Mouse (Mus musculus) adrenal gland, postnatal 36 days (tissue): ENCODE results near the gene Tns1. TPM values are rescaled to one million over a fixed set of nuclear protein-coding genes. Genes with fewer than 3 reads are reported as not detected.
A peak's percentile ranks its signal among the peaks of the same experiment; 100 is the strongest.
"Not testable (repeated sequence)": the region's sequence is repeated elsewhere in the genome, so short reads cannot be mapped to it uniquely, and the experiment has no call there.

Source experiments
- DNase-seq, 2 experiments: peaks; one replicate each; pipeline ENCODE4 v3.0.0; 2021; ENCODE audit warnings: mixed read lengths in 1 of 2
- long read RNA-seq, 2 experiments: library from polyadenylated mRNA; stranded (forward); transcript quantifications; one replicate each; pipeline ENCODE4 v2.0.0; 2021; ENCODE audit warnings: borderline sequencing depth in 2 of 2
- total RNA-seq, 2 experiments: library from RNA; stranded (reverse); gene quantifications; 2 replicates each; pipeline ENCODE4 v1.2.3; 2021

Tns1 gene
- 100 to 1,000 TPM; 404 to 411 TPM for total RNA-seq
- long read RNA-seq, experiment 1, partial matches to known transcripts: 17 of 73 reads
- long read RNA-seq, experiment 1, other reads (novel, unspliced or antisense): 56 of 73 reads
- long read RNA-seq, experiment 2, full-length matches to known transcripts: 1 of 38 reads
- long read RNA-seq, experiment 2, partial matches to known transcripts: 2 of 38 reads
- long read RNA-seq, experiment 2, other reads (novel, unspliced or antisense): 35 of 38 reads

GRCm38 (mm10) chr1:74124021-74124981, at the start of gene Tns1:
TSS of gene Tns1 (minus strand) at chr1:74124449.
- peak; percentile 77 to 83 for DNase-seq

GRCm38 (mm10) chr1:74172722-74173121, 48.5 kb upstream of the Tns1 start:
- DNase-seq: no peak

- DNase-seq: no peak
Observed at GRCm38 (mm10) chr1:74169721-74170120, 45.5 kb upstream of the Tns1 start.

DNA sequence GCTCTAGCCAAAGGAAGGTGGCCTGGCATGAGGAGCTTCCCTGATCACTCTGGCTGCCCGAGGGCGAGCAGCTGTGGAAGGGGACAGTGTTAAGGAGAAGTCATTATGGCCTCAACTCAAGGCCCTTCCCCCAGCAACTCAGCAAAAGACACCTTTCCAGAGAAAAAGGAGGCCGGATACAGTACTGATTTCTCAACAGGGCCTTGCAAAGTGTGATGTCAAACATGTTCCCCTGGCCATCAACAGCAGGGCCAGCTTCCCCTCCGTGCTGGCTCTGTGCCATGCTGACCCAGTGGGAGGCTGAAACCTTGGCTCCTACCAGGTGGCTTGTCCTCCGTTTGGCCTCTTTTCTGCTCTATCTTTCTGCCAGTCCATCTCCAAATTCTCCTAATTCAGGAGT, 42.9 kb upstream of the Tns1 start:
- DNase-seq: no peak

DNA sequence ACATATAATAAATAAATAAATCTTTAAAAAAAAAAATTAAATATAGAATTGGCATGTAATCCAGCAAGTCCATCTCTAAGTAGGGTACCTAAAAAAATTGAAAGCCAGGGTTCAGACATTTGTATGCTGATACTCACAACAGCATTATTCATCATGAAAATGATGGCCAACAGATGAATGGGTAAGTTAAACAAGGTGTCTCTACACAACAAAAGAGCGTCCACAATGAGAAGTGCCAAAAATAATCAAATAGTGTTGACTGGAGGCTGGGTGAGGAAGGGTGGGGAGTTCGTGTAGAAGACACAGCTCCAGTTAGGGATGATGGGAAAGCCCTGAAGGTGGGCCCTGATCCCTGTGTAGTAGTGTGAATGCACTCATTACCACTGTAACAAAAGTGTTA, 35.8 kb upstream of the Tns1 start:
- DNase-seq: no peak

- DNase-seq: not testable (repeated sequence)
Observed at GRCm38 (mm10) chr1:74159613-74160012, 35.4 kb upstream of the Tns1 start.

GRCm38 (mm10) chr1:74156381-74156910, 32.2 kb upstream of the Tns1 start:
- no peak for DNase-seq

DNA sequence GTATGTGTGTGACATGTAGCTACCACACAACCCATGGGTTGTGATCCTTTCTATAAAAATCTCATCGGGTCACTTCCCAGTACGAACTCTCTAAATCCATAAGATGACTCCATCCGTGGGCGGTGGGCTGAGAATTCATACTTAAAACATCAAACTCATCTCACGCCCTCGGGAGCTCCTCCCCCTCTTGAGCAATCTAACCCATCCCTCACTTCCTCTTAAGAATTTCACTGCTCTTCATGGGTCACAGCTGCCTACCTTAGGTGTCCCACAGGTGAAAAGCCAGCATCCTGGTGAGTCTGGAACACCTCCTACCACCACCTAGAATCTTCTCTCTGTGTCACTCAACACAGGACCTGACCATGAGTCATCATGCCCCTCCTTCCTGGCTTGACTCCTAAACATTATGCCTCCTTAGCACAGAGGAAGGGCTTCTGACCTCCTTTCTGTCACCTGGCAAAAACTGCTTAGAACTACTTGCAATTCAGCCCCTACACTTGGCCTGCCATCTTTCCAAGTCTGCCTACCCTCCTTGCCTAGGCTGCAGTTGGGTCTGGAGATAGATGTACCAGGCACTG, 31.3 kb upstream of the Tns1 start:
- DNase-seq: no peak

GRCm38 (mm10) chr1:74153461-74154184, 29.4 kb upstream of the Tns1 start, which contains the start of gene Cxcr2:
TSS of gene Cxcr2 (plus strand) at chr1:74153989.
- DNase-seq: no peak

DNA sequence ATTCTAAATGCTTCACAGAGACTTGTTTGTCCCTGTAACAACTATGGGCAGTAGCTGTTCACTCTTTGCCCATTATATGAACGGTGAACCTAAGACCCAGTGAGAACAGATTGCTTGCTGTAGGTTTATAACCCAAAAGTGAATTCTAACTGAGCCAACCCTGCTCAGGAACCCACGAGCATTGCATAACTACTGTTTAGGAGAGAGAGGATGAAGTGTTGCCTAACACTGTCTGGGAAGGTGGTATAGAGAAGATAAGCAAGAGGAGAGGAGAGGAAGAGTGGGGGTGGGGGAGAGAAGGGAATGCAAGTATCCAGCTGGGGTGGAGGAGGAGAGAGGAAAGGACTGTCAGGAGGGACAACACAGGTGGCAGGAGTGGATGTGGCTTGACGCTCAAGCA, 26.8 kb upstream of the Tns1 start:
- no peak for DNase-seq

DNA sequence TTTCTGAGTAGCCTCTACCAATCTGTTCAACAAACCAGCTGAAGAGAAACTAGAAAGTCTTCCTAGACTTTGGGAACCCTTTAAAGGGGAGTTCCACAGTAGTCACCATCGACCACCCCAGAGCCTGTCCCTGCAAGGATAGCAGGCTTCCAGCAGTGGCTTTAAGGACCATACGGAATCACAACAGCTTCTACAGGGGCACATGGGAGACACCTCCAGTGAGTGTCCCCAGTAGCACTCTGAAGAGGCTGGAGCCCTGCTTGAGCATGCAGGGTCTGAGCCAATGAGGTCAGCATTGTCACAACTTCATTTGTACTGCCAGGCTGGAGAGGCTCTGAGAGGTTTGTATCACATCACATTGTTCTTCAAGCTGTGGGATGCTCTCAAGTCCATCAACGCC, 25.9 kb upstream of the Tns1 start:
- DNase-seq: no peak

- DNase-seq: peak in 1 of 2 experiments; percentile 22
Observed at GRCm38 (mm10) chr1:74149106-74149885, 25.0 kb upstream of the Tns1 start.

DNA sequence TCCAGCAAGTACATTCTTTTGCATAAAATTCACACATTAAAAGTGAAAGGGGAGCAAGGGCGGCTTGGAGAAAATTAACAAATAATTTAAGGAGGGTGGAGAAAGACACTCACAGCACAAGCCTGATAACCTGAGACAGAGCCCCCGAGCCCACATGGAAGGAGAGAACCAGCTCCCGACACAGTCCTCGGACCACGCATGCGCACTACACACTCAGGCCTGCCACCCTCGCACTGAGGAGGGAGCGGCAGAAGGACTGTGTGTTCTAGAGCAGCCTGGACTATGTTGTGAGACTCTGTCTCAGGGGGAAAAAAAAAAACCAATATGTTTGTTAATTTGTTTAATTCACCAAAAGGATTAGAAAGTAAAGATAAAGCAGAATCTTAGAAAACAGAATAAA, 17.5 kb upstream of the Tns1 start:
- no peak for DNase-seq

DNA sequence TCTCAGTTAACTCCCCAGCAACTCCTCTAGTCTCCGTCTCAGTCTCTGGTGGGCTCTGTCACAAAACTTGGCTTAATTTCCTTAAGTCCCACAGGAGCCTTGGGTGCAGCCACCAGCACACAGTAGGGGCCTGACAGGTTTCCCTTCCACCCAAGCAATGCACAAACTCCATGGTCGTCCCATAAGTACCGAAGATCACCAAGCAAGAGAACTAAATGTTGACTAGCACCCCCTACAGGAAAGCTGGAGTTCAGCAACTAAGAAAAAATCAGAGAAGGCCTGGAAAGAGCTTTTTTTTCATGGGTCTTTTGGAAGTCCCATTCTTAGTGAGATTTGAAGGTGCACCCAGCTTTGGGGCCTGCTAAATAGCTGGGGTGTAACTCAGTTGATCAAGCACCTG, 15.2 kb upstream of the Tns1 start:
- no peak for DNase-seq

- no peak for DNase-seq
Observed at GRCm38 (mm10) chr1:74135326-74135950, 11.2 kb upstream of the Tns1 start.

- peak in 1 of 2 experiments; percentile 29 for DNase-seq
Observed at GRCm38 (mm10) chr1:74133954-74134353, 9.7 kb upstream of the Tns1 start.

GRCm38 (mm10) chr1:74132011-74132410, 7.8 kb upstream of the Tns1 start:
- DNase-seq: no peak

DNA sequence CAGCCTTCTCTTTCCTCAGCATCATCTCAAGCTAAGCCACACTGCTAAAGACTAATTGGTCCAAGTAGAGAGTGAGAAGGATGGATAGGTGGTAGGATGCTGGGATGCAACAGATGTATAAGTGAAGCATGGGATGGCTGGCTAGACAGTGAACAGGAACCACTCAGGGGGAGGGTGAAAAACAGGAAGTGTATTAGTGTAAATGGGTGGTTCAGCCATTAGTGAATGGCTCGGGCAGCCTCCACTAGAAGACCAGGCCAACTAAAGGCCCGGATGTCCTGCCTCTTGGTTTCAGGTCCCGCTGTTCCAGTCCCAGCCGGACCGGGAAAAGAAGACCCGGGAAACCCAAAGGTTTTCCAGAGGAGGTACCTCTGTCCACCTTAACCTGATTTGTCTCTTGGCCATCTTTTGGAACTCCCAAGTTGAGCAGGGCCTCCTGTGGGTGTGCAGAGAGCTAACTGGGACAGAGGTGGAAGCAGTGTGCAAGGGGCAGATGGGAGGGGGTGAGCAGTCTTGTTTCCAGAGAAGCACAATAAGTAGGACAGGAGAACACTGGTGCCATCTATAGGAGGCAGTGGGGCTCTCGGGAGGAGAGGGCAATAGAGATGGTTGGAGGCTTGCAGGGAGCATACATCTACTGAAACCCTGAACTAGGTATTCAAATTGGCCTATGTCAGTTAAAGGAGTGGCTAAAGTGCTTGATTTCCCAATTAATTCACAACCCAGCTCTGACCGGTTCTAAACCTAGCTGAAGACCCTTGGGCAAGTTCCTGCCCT, 6.8 kb upstream of the Tns1 start:
- DNase-seq: no peak

GRCm38 (mm10) chr1:74124991-74125552, 823 bp upstream of the Tns1 start, which contains the start of gene Rufy4:
TSS of gene Rufy4 (plus strand) at chr1:74125541.
- DNase-seq: peak; percentile 70 to 78
